Mouse (Mus musculus): ENCODE results near the gene Nop16. TPM values are rescaled to one million over a fixed set of nuclear protein-coding genes. Genes with fewer than 3 reads are reported as not detected.
"Not testable (repeated sequence)": the region's sequence is repeated elsewhere in the genome, so short reads cannot be mapped to it uniquely, and the experiment has no call there.

Nop16 gene
- 10 to 100 TPM; 53.6 to 63.9 (median 55.8) TPM for polyA plus RNA-seq (2017; shearing (Covaris generic))

DNA sequence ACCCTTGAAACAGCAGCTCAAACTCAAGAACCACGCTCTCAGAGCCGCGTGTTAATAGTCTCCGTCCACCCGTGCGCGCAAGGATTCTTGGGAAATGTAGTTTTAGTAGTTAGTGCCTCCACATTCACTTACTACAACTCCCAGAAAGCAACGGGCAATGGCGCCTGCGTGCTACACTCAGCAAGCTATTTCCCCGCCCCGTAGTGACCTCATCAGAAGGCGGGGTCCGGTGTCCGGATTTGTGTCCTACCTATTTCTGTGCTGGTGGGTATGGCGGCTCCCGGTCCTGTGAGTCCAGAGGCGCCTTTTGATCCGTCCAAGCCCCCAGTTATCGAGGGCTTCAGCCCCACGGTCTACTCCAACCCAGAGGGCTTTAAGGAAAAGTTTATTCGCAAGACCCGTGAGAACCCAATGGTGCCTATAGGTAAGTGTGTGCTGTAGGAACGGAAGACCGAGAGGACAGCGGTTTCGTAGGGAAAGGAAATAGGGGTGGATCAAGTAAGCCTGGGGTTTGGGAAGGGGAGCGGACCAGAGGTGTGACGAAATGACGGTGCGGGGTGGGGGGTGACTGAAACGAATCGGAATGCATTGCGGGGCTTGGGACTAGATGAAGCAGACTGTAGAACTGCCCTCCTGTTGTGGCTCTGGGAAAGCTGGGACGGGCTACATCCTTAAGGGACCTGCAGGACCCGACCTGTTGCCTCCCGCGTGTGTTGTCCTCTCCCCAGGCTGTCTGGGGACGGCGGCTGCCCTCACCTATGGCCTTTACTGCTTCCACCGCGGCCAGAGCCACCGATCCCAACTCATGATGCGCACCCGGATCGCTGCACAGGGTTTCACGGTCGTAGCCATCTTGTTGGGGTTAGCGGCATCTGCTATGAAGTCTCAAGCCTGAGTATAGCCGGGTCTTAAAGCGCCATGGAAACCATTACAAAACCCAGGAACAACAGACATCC lies at the start of gene Nop16, which contains the start of gene Higd2a:
Gene Nop16 (minus strand): TSS at position 95 of the 956 bp plus-strand sequence.
Gene Higd2a (plus strand): TSS at position 212 of the 956 bp plus-strand sequence.
- ATAC-seq, result peak; percentile 96

GRCm38 (mm10) chr13:54635011-54635410 lies 45.1 kb upstream of the Nop16 start:
- no peak for ATAC-seq

- no peak for ATAC-seq
These were observed 42.9 kb upstream of the Nop16 start for GRCm38 (mm10) chr13:54632731-54633277.

DNA sequence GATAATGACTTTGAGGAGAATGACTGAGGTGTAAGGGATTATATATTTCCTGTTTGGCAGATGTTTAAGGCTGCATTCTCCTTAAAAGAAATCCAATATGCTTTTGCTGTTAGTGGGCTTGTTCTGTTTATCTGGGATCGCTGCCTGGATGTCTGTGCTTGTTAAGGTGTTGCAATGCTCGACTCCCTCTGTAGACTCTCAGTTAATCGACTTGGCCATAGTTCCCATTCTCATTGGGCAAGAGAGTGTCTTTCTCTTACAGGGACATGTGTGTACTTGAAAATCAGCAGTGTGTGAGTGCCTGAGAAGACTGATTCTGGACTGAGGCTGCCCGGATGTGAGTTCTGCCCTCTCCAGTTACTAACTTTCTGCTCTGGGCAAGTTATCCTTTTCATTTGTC lies 39.2 kb upstream of the Nop16 start:
- no peak for ATAC-seq

- ATAC-seq, result peak; percentile 42
These were observed 32.2 kb upstream of the Nop16 start for GRCm38 (mm10) chr13:54621960-54622521.

- peak; percentile 94 for ATAC-seq
These were observed 31.5 kb upstream of the Nop16 start, which contains the start of gene Faf2 for GRCm38 (mm10) chr13:54621155-54621932. Gene Faf2, plus strand, starts transcription at chr13:54621784.

GRCm38 (mm10) chr13:54616998-54617397 lies 27.1 kb upstream of the Nop16 start:
- ATAC-seq, result no peak

GRCm38 (mm10) chr13:54616307-54616706 lies 26.4 kb upstream of the Nop16 start:
- ATAC-seq, result no peak

DNA sequence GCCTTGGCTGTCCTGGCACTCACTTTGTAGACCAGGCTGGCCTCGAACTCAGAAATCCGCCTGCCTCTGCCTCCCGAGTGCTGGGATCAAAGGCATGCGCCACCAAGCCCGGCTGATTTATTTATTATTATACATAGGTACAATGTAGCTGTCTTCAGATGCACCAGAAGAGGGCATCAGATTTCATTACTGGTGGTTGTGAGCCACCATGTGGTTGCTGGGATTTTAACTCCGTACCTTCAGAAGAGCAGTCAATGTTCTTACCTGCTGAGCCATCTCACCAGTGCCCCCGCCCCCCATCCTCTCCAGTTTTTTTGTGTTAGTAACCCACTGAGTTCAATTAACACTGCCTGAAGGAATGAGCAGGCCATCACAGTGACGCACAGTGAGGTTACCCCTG lies 23.3 kb upstream of the Nop16 start:
- ATAC-seq, result not testable (repeated sequence)

DNA sequence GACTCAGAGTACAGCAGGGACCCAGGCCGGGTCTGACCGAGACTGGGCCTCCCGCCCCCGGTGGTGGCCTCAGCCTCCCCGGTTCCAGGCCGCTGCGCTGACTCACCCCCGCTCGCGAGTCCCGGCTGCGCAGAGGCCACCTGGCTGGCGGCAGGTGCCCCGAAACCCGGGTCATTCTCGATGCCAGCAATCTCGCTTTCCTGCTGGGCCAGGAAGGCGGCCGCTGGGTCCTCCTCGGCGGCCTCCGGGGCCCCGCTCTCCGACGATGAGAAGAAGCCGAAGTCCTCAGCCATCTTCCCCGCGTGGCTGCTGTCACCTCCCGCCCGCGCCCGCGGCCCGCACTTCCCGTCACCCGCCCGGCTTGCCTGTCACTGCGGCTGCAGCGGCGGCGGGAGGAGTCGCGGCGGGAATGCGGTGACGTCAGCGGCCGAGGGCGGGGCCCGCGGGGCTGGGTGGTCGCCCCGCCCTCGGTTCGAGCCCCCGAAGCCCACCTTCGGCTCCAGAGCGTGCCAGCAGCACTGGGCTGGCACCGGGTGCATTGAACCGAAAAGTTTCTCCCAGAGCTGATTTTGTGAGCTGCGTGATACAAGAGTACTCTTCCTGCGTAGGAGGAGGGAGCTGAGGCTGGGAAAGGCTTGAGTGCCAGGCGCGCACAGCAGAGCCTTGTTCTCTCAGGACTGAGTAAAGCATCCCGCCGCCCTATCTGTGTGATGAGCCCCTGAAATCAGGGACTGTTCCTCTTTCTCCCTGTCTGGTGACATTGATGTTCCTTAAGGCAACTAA lies 21.3 kb upstream of the Nop16 start, which contains the start of gene Cltb:
Gene Cltb (minus strand): TSS at position 373 of the 783 bp plus-strand sequence.
- peak; percentile 80 for ATAC-seq

DNA sequence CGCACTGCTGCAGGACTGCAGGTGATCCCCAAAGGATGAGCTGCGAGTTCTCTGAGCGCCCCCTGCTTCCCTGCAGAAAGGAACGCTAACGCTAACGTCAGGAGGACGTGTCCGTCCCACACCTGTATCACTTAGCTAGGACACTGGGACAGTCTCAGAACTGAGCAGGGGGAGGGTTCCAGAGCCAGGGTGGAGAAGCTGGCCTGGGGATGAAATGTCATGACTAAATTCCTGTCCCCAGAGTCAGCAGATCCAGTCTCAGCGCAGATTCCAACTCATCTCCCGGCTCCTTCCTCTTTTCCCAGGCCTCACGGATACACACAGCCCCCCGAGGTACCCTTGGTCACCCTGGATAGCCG lies 20.7 kb upstream of the Nop16 start:
- no peak for ATAC-seq

DNA sequence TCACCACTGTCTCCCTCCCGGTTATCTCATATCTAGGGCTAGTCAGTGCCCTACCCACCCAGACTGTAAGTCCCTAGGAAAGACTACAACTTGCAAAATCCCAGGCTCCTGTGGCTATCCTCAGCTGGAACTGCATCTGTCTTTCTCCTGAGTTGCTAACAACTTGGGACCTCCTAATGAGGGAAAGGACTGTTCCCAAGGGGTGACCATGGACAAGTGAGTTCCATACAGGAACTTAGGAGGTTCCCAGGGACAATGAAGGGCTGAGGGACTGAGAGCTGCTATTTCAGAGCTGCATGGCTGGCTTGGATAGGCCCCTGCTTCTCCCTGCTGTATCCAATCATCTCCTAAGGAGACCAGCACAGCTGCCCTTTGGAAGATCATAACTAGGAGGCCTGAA lies 19.4 kb upstream of the Nop16 start:
- ATAC-seq, result no peak

DNA sequence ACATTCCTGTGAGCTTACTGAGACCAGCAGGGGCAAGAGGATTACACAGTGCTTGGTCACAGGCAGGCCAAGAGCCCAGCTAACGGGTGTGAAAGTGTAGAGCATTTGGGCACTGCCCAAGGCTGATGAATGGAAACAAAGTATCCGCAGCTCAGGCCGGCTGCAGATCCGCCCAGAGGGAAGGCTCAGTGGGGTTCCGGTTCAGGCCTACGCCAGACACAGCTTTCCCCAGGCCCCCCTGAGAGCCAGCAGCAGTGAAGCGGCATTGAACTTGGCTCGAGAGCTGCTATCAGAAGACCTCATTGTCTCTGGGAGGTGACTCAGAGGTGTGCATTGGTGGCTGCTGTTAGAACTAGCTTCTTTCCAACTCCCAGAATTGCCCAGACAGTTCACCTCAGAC lies 18.8 kb upstream of the Nop16 start:
- ATAC-seq, result no peak

DNA sequence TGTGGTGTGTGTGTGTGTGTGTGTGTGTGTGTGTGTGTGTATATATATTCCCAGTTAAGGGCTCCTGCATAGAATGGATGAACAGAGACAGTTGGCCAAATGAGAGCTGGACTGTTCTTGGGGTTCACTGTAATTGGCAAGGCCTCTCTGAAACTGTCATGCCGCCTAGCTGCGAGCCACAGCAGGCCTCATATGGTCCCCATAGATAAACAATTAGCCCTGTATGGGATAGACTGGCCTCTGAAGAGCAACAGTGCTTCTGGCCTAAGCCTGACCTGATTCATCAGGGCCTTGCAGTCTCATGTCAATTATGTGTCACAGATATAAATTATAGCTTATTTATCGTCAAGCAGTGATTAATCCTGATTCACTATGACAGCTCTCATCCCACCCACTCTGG lies 18.1 kb upstream of the Nop16 start:
- no peak for ATAC-seq

GRCm38 (mm10) chr13:54607204-54607603 lies 17.3 kb upstream of the Nop16 start:
- ATAC-seq, result no peak

DNA sequence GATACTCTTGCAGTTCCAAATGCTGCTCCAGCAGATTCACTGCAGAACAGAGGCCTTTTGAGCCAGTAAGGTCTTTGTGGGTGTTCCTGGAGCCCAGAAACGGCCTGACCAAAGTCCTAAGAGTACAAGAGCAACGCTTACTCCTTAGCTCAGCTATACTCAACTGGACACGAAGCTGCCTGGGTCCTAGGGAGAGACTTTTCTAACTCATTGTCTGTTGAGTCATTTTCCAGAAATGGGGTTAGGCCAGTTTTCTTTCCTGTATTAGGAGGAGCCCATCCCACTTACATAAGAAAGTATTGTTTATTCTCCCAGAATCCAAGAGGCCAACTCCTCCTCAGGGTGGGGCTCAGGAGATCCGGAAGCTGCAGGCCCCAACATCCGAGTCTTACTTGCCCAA lies 15.5 kb upstream of the Nop16 start:
- no peak for ATAC-seq

DNA sequence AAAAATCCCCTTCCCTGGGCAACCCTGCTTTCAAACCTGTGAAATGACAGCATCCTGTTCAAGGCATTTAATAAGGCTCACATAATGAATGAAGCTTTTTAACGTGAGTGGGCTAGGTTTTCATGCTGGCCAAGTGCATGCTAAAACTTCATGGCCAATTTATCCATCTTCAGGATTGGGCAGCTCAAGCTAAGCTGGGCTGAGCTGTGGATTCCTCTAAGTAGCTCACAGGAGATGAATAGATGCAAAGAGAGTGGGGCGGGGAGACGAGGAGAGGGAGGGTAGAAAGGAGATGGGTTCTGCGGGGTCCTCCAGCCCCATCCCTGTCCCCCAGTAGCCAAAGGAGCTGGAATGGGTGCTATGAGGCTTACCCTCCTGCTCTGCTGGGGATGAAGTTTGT lies 14.3 kb upstream of the Nop16 start:
- no peak for ATAC-seq

DNA sequence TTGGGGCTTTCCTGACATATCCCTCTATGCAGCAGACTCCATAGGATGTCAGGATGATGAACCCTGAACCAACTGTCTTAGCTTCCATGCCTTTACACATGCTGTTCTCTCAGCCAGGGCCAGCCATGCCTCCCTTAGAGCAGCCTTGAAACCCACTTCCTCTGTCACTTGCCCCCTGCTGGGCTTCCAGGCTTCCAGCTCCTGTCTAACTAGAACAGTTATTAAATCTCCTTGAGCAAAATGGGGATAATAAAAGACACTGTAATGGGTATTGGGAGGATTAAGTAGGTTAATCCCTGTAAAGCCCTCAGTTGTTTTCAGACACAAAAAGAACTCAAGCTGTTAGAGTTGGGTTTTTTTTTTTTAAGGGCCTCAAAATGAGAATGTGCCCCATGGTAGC lies 13.6 kb upstream of the Nop16 start:
- ATAC-seq, result no peak

GRCm38 (mm10) chr13:54602639-54603111 lies 12.8 kb upstream of the Nop16 start:
- no peak for ATAC-seq

DNA sequence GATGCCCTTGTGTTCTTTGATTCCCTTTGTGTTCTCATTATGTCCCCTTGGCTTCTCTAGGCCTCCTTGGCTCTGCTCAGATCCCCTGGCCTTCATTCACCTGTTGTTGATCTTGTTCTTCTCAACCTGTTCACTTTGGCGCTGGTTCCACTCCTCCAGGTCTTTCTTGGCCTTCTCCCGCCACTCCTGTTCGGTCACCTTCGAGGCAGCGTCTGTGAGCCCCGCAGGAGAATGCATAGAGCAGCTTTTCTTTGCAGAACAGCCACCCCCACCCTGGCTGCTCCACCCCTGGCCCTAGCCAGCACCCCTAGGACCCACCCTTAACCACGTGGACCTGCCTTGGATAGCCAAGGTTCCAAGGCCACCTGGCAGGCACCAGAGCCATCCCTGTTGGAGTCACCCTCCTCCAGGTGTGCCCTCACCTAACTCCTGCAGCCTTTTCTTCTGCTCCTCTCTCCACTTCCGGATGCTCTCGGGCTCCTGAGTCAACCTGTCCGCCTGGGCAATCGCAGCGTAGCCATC lies 8.8 kb upstream of the Nop16 start:
- no peak for ATAC-seq

DNA sequence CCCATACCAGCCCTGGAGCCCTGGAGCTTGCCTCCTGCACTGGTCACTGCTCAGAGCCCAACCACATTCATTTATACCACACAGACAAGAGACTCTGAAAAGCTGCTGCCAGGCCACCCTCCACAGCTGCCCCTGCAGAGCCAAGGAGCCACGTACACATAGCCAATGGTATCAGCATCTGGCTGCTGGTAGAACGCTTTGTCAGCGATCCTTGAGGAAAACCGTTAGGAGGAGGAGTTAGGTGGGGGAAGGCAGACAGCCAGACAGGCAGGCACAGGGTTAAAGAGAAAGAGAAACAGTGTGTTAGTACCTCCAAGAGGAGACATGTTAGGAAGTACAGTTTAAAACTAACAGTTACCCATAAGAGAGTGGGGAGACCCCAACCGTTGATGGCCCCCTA lies 7.0 kb upstream of the Nop16 start:
- ATAC-seq, result no peak
